Mouse (Mus musculus) small intestine, adult 2 months (tissue): Measurements from ENCODE around the gene Dhh.

Experiments used
- CTCF ChIP-seq: fragments of 200-500 bp; IDR thresholded peaks from 2 replicates; pipeline ENCODE4 v1.5.1; 2012; ENCODE audit warnings: low read depth, mild to moderate bottlenecking, control low read depth, inconsistent platforms, low read length, moderate library complexity, mixed read lengths; ENCODE audit not compliant: insufficient replicate concordance, insufficient read length; ENCODE audit errors: extremely low read depth
- POLR2A ChIP-seq: fragments of 200-500 bp; IDR thresholded peaks from 2 replicates; pipeline ENCODE4 v1.6.1; 2012; ENCODE audit warnings: low read depth, mild to moderate bottlenecking, control low read depth, inconsistent platforms, low read length, moderate library complexity

- TF ChIP-seq POLR2A = peak; percentile 7; the same call in 1 of the 2 replicates
- no peak for TF ChIP-seq CTCF
These were observed 26.1 kb downstream of the Dhh start for GRCm38 (mm10) chr15:98871916-98872888.
